Mouse (Mus musculus): ENCODE data around the gene Tbkbp1. TPM values are rescaled to one million over a fixed set of nuclear protein-coding genes. Genes with fewer than 3 reads are reported as not detected.

The Tbkbp1 gene
- polyA plus RNA-seq, 1 experiment from 2014 or later, result 5.5 TPM

GRCm38 (mm10) chr11:97103163-97104090 is 47.9 kb downstream of the Tbkbp1 start:
- no peak overlapping the region for H3K4me3 ChIP-seq
- WGBS, result 89% methylated on average over 10 of the region's 10 CpGs
- no peaks in the 10 kb centered on the region for H3K36me3 ChIP-seq
- H3K9me3 ChIP-seq, result no peaks in the 10 kb centered on the region
- H3K4me1 ChIP-seq, result peaks cover 7% of the 10 kb centered on the region
- H3K27me3 ChIP-seq (replicated peaks), result peaks cover 47% of the 10 kb centered on the region
- no peak overlapping the region for H3K9ac ChIP-seq
- no peak for ATAC-seq (ENCODE audit: extremely low read depth, insufficient number of reproducible peaks, low FRiP score, low TSS enrichment)
- no peak overlapping the region for H3K27ac ChIP-seq (replicated peaks)
- H3K4me2 ChIP-seq, result no peak overlapping the region

GRCm38 (mm10) chr11:97101722-97102121 is 49.6 kb downstream of the Tbkbp1 start:
- peaks cover 7% of the 10 kb centered on the region for H3K4me1 ChIP-seq
- ATAC-seq (ENCODE audit: extremely low read depth, insufficient number of reproducible peaks, low FRiP score, low TSS enrichment), result no peak
- no peak overlapping the region for H3K27ac ChIP-seq (replicated peaks)
- H3K36me3 ChIP-seq, result no peaks in the 10 kb centered on the region
- no peak overlapping the region for H3K4me2 ChIP-seq
- no peak overlapping the region for H3K9ac ChIP-seq
- H3K27me3 ChIP-seq (replicated peaks), result peaks cover 54% of the 10 kb centered on the region
- H3K9me3 ChIP-seq, result no peaks in the 10 kb centered on the region
- WGBS, result 17% methylated on average over 9 of the region's 9 CpGs
- H3K4me3 ChIP-seq, result no peak overlapping the region

GRCm38 (mm10) chr11:97098791-97099190 is 52.5 kb downstream of the Tbkbp1 start:
- peaks cover 7% of the 10 kb centered on the region for H3K4me1 ChIP-seq
- peaks cover 73% of the 10 kb centered on the region for H3K27me3 ChIP-seq (replicated peaks)
- WGBS, result 13% methylated on average over 16 of the region's 18 CpGs

GRCm38 (mm10) chr11:97094600-97094999 is 56.7 kb downstream of the Tbkbp1 start:
- WGBS, result 66% methylated on average over 2 of the region's 2 CpGs
- Histone ChIP-seq H3K9ac (no peak overlapping the region), H3K4me3 (no peak overlapping the region), H3K4me2 (no peak overlapping the region), H3K36me3 (no peaks in the 10 kb centered on the region), H3K27me3 (replicated peaks) (peaks cover 78% of the 10 kb centered on the region), H3K4me1 (peaks cover 7% of the 10 kb centered on the region), H3K9me3 (no peaks in the 10 kb centered on the region), H3K27ac (replicated peaks) (no peak overlapping the region)
- no peak for ATAC-seq (ENCODE audit: extremely low read depth, insufficient number of reproducible peaks, low FRiP score, low TSS enrichment)

More at GRCm38 (mm10) chr11:97098791-97099190, 52.5 kb downstream of the Tbkbp1 start:
- peak overlapping the region; percentile 25 for H3K9ac ChIP-seq
- H3K4me2 ChIP-seq, result peak overlapping the region; percentile 50
- H3K9me3 ChIP-seq, result no peaks in the 10 kb centered on the region
- ATAC-seq (ENCODE audit: extremely low read depth, insufficient number of reproducible peaks, low FRiP score, low TSS enrichment), result no peak
- H3K36me3 ChIP-seq, result no peaks in the 10 kb centered on the region
- no peak overlapping the region for H3K27ac ChIP-seq (replicated peaks)
- peak overlapping the region; percentile 22 for H3K4me3 ChIP-seq

GRCm38 (mm10) chr11:97086365-97086764 is 64.9 kb downstream of the Tbkbp1 start:
- no peak overlapping the region for H3K4me2 ChIP-seq
- no peak overlapping the region for H3K4me3 ChIP-seq
- peaks cover 38% of the 10 kb centered on the region for H3K27me3 ChIP-seq (replicated peaks)
- H3K9me3 ChIP-seq, result peaks cover 16% of the 10 kb centered on the region
- no peak overlapping the region for H3K9ac ChIP-seq
- H3K36me3 ChIP-seq, result no peaks in the 10 kb centered on the region
- H3K27ac ChIP-seq (replicated peaks), result no peak overlapping the region
- 61% methylated on average over 6 of the region's 6 CpGs for WGBS
- no peak for ATAC-seq (ENCODE audit: extremely low read depth, insufficient number of reproducible peaks, low FRiP score, low TSS enrichment)
- peaks cover 13% of the 10 kb centered on the region for H3K4me1 ChIP-seq

Small RNA genes within 50 kb of the gene (microRNA-seq; reads per million reads assigned to microRNA genes)
- not detected for gene Mir7235

Other genes with a start within 250 kb of the Tbkbp1 start
- gene Cdk5rap3, start 235.0 kb downstream of the Tbkbp1 start, polyA plus RNA-seq (2015; fragmentation: Nextera tagmentation; extraction: Ambion mirVana), result 50.4 and 52.4 TPM in 2 replicates
- 0.79 and 1.0 TPM in 2 replicates for gene Prr15l, start 223.4 kb downstream of the Tbkbp1 start, polyA plus RNA-seq (2015; fragmentation: Nextera tagmentation; extraction: Ambion mirVana)
- 53.3 and 55.6 TPM in 2 replicates for gene Pnpo, start 207.5 kb downstream of the Tbkbp1 start, polyA plus RNA-seq (2015; fragmentation: Nextera tagmentation; extraction: Ambion mirVana)
- gene Sp2, start 168.5 kb downstream of the Tbkbp1 start, polyA plus RNA-seq (2015; fragmentation: Nextera tagmentation; extraction: Ambion mirVana), result 15.8 and 17.8 TPM in 2 replicates
- 0.18 and 0.21 TPM in 2 replicates for gene Sp6, start 138.1 kb downstream of the Tbkbp1 start, polyA plus RNA-seq (2015; fragmentation: Nextera tagmentation; extraction: Ambion mirVana)
- gene Scrn2, start 121.6 kb downstream of the Tbkbp1 start, polyA plus RNA-seq (2015; fragmentation: Nextera tagmentation; extraction: Ambion mirVana), result 16.0 and 19.2 TPM in 2 replicates
- 0.18 and 0.49 TPM in 2 replicates for gene Lrrc46, start 110.1 kb downstream of the Tbkbp1 start, polyA plus RNA-seq (2015; fragmentation: Nextera tagmentation; extraction: Ambion mirVana)
- 67.5 and 72.6 TPM in 2 replicates for gene Mrpl10, start 109.9 kb downstream of the Tbkbp1 start, polyA plus RNA-seq (2015; fragmentation: Nextera tagmentation; extraction: Ambion mirVana)
- 6.2 and 6.5 TPM in 2 replicates for gene Osbpl7, start 100.9 kb downstream of the Tbkbp1 start, polyA plus RNA-seq (2015; fragmentation: Nextera tagmentation; extraction: Ambion mirVana)
- gene Tbx21, start 36.2 kb downstream of the Tbkbp1 start, polyA plus RNA-seq (2015; fragmentation: Nextera tagmentation; extraction: Ambion mirVana), result not detected in 2 replicates
- 34.0 and 35.2 TPM in 2 replicates for gene Kpnb1, start 36.4 kb upstream of the Tbkbp1 start, polyA plus RNA-seq (2015; fragmentation: Nextera tagmentation; extraction: Ambion mirVana)
- gene Npepps, start 129.1 kb upstream of the Tbkbp1 start, polyA plus RNA-seq (2015; fragmentation: Nextera tagmentation; extraction: Ambion mirVana), result 83.5 and 85.4 TPM in 2 replicates
- gene Mrpl45, start 164.2 kb upstream of the Tbkbp1 start, polyA plus RNA-seq (2015; fragmentation: Nextera tagmentation; extraction: Ambion mirVana), result 51.7 and 56.7 TPM in 2 replicates
- 0.03 and 0.04 TPM in 2 replicates for gene Gpr179, start 200.6 kb upstream of the Tbkbp1 start, polyA plus RNA-seq (2015; fragmentation: Nextera tagmentation; extraction: Ambion mirVana)
- 3.2 and 3.4 TPM in 2 replicates for gene Socs7, start 211.1 kb upstream of the Tbkbp1 start, polyA plus RNA-seq (2015; fragmentation: Nextera tagmentation; extraction: Ambion mirVana)